ENCODE assay signal across 8 mouse cellular contexts in genomic region chr14:27182059-27182458, GRCm38 (mm10).
A peak's percentile ranks its signal among the peaks of the same experiment; 100 is the strongest.
DNase-seq lines count a peak whose midpoint lies in the region.

No protein-coding gene starts in this region.

- intact Hi-C loops in gastrocnemius, postnatal 36 days (cut with DNase I) = loop anchor here (5.0 kb wide), 1 partner anchor 150 kb away; no protein-coding TSS in a partner anchor

- DNase-seq in gastrocnemius, adult 18-20 months (ENCODE audit: low spot score) = peak; percentile 13
- DNase-seq in gastrocnemius, postnatal 36 days = no peak
- DNase-seq in heart, adult 9 months (ENCODE audit: low spot score in 2 of 2) = peak; percentile 78
- DNase-seq in kidney, adult 8-10 months = peak; percentile 87 to 92
- peak; percentile 68 for DNase-seq in lung, postnatal 14 days
- DNase-seq in layer of hippocampus, adult 11-12 months (ENCODE audit: low spot score) = no peak
- DNase-seq in thymus, postnatal 0 days (ENCODE audit: low spot score) = no peak
- DNase-seq in urinary bladder, postnatal 25 days (ENCODE audit: low spot score) = no peak

Comparison
In these comparisons a context has a peak if more than half of its experiments do, and no peak if none do; other contexts are left out.
1. DNase-seq: peak in gastrocnemius, adult 18-20 months (single experiment), heart, adult 9 months (2 of 2), kidney, adult 8-10 months (2 of 2) and lung, postnatal 14 days (single experiment); none in gastrocnemius, postnatal 36 days (0 of 2), layer of hippocampus, adult 11-12 months (single experiment), thymus, postnatal 0 days (single experiment) and urinary bladder, postnatal 25 days (single experiment).